ENCODE assay signal across 8 mouse cellular contexts in the genomic region with DNA sequence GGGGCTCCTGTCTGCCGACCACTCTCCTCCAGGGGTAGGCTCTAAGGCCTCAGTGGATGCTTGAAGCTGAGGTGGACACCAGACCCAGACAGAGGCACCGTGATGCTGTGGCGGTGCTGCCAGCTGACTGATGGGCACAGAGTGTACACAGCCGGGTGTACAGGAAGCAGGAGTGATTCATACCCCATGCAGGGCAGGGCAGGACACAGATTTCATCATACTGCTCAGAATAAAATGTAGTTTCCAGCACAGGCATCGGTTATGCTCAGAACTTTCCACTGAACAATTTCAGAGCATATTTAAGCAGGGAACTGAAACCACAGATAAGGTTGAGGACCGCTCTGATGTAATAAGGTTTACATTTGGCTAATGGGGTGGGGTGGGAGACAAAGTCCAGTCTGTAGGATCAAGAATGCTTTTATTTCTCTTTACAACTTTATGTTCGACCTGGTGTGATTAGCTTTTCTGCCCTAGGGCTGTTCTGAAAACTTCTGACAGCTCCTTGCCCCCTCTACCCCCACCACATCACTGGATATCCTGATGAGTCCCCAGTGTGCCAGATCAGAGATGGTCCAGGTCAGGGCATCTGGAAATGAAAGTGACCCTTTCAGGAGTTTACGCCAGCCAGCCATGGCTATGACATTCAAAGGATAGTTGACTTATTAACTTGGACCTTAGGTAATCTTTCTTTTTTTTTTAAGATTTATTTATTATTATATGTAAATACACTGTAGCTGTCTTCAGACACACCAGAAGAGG. TPM values are rescaled to one million over a fixed set of nuclear protein-coding genes. Genes with fewer than 3 reads are reported as not detected.
A peak's percentile ranks its signal among the peaks of the same experiment; 100 is the strongest.
DNase-seq lines count a peak whose midpoint lies in the region; ATAC-seq and TF ChIP-seq lines count a peak whose summit lies in the region.

No protein-coding gene starts in this region.

- no peak for TF ChIP-seq EP300 in heart, postnatal 0 days (IDR thresholded peaks at IDR 0.05; ENCODE audit: low read depth)

- no peak overlapping the region for H3K4me3 ChIP-seq in heart, postnatal 0 days (ENCODE audit: low read depth, low read length)
- no peak overlapping the region for H3K4me3 ChIP-seq in lung, adult 2 months (replicated peaks; ENCODE audit: extremely low read depth, low read depth, low read length)

- WGBS in heart, postnatal 0 days, result 63% methylated on average over 8 of the region's 8 CpGs
- WGBS in lung, adult 2 months, result 28% methylated on average over 8 of the region's 8 CpGs

- POLR2A ChIA-PET in Patski (lab: Charles Lee), result interaction anchor here (0.6 kb wide), 1 partner anchor 268 kb away, joined by 3 read pairs; no protein-coding TSS in a partner anchor

- DNase-seq in heart, adult 8-10 months (ENCODE audit: low spot score), result peak; percentile 41
- DNase-seq in heart, postnatal 14 days, result no peak
- peak; percentile 60 for DNase-seq in Patski (ENCODE audit: low read depth, low spot score)
- DNase-seq in heart, postnatal 0 days (ENCODE audit: low spot score), result no peak
- peak; percentile 49 for DNase-seq in lung, adult 2 months
- DNase-seq in right cerebral cortex, postnatal 4 days, result no peak
- DNase-seq in embryo, embryonic 10.5 days (ENCODE audit: low spot score), result no peak
- DNase-seq in T-cell, adult 2 months (ENCODE audit: low spot score), result no peak

- CTCF ChIA-PET in Patski (lab: Charles Lee), result interaction anchor here (1.5 to 3.9 kb wide), 3 partner anchors 16 to 219 kb away, joined by 3 to 18 read pairs (median 4); no protein-coding TSS in a partner anchor

- H3K9ac ChIP-seq in heart, postnatal 0 days (replicated peaks; ENCODE audit: low read depth, low read length), result no peak overlapping the region

- no peaks in the 10 kb centered on the region for H3K36me3 ChIP-seq in heart, postnatal 0 days (replicated peaks; ENCODE audit: control insufficient read depth, insufficient read depth, low read length)

- in situ Hi-C loops in Patski (cut with MboI; ENCODE audit: low pct_unique_long_range_greater_than_20kb), result loop anchor here (10.0 kb wide), 1 partner anchor 408 kb away; no protein-coding TSS in a partner anchor

- TF ChIP-seq CTCF in Patski (IDR thresholded peaks at IDR 0.05), result no peak
- TF ChIP-seq CTCF in heart, postnatal 0 days (IDR thresholded peaks at IDR 0.05; ENCODE audit: low read depth), result no peak
- no peak for TF ChIP-seq CTCF in lung, adult 2 months (IDR thresholded peaks at IDR 0.05; ENCODE audit: insufficient read depth, low read length)

- H3K4me2 ChIP-seq in heart, postnatal 0 days (ENCODE audit: low read depth, low read length), result no peak overlapping the region

- intact Hi-C loops in heart, postnatal 14 days (cut with DNase I), result loop anchor here (2.0 to 5.0 kb wide), 2 partner anchors 16 to 365 kb away; no protein-coding TSS in a partner anchor

- H3K9me3 ChIP-seq in heart, postnatal 0 days (replicated peaks; ENCODE audit: control insufficient read depth, low read length), result no peaks in the 10 kb centered on the region

- H3K27ac ChIP-seq in heart, postnatal 0 days (ENCODE audit: low read depth), result no peak overlapping the region

- TF ChIP-seq POLR2A in lung, adult 2 months (IDR thresholded peaks at IDR 0.05; ENCODE audit: borderline replicate concordance, extremely low read depth, low read depth, low read length), result peak; percentile 40; the same call in 1 of the 2 replicates

- H3K4me1 ChIP-seq in heart, postnatal 0 days (ENCODE audit: control insufficient read depth, insufficient read depth), result no peaks in the 10 kb centered on the region
- peaks cover 7% of the 10 kb centered on the region for H3K4me1 ChIP-seq in lung, adult 2 months (ENCODE audit: control insufficient read depth, insufficient read depth, low read length)

- no peaks in the 10 kb centered on the region for H3K27me3 ChIP-seq in Patski
- H3K27me3 ChIP-seq in heart, postnatal 0 days (ENCODE audit: control insufficient read depth, insufficient read depth, low read length), result no peaks in the 10 kb centered on the region

- ATAC-seq in Patski, result peak; percentile 80
- ATAC-seq in heart, postnatal 0 days (ENCODE audit: insufficient read depth, low read depth), result peak; percentile 57

RNA-seq across cellular contexts. Expression of gene Gcm1, which starts 29.4 kb away (rescaled TPM):
- not detected for total RNA-seq in heart, adult 8-10 months (2022)
- not detected for total RNA-seq in heart, postnatal 14 days (2021)
- polyA plus RNA-seq in Patski (2021), result 0.17 TPM
- total RNA-seq in heart, postnatal 0 days (2014; rRNA removed; ENCODE audit: low replicate concordance), result not detected in 2 replicates
- polyA plus RNA-seq in heart, postnatal 0 days (2015; fragmentation: Nextera tagmentation; extraction: Ambion mirVana), result not detected in 2 replicates
- not detected in 2 replicates for polyA plus RNA-seq in lung, adult 2 months (2012; rRNA removed)

Comparison
In these comparisons a context has a peak if more than half of its experiments do, and no peak if none do; other contexts are left out.
1. DNase-seq: peak in heart, adult 8-10 months (single experiment), Patski (single experiment) and lung, adult 2 months (single experiment); none in heart, postnatal 14 days (0 of 2), heart, postnatal 0 days (single experiment), right cerebral cortex, postnatal 4 days (single experiment), embryo, embryonic 10.5 days (single experiment) and T-cell, adult 2 months (single experiment).